Mouse (Mus musculus) cerebral cortex, adult 2 months (tissue): Measurements from ENCODE around the gene Trim67.

ENCODE experiments used
- WGBS: fragments of 180-500 bp; shearing (Covaris S2); methylation state at CpG from one replicate; pipeline ENCODE4 v1.1.7; 2018; 5-methylcytosine and 5-hydroxymethylcytosine counted together

Gene Trim67

DNA sequence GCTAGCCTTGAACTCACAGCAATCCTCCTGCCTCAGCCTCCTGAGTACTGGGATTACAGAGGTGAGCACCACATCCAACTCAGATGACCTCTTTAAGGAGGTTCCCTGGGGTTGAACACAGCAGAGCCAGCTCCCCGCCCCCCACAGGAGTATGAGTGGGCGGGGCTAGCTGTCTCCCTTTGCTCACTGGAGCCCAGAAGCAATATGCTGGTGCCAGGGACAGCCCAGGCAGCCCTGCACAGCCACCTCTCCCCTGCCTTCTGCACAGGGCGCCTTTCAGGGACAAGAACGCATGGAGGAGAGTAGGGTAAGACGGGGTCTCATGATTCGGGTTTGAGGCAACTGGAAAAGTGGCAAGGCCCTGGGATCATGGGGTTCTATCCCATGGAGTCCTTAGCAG is 38.6 kb downstream of the Trim67 start:
- WGBS: 80% methylated on average over 6 of the region's 6 CpGs

DNA sequence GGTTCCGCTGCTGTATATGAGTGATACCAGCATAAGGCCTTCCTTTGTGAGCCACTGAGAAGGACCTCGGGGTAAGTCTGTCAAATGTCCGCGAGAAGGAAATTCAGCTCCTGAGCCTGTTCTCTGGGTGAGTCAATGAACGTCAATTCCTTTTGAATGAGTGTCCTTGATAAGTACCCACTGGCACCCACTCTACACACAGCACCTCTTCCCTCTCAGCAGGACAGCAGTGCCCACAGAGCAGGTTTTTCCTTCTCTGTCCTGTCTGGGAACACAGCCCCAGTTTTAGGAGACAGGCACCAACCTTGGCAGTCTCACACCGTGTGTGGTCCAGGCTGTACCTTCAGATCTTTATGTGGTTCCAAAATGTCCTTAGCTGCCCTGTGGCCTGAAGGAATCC is 39.0 kb downstream of the Trim67 start:
- WGBS: 86% methylated on average over 6 of the region's 6 CpGs

DNA sequence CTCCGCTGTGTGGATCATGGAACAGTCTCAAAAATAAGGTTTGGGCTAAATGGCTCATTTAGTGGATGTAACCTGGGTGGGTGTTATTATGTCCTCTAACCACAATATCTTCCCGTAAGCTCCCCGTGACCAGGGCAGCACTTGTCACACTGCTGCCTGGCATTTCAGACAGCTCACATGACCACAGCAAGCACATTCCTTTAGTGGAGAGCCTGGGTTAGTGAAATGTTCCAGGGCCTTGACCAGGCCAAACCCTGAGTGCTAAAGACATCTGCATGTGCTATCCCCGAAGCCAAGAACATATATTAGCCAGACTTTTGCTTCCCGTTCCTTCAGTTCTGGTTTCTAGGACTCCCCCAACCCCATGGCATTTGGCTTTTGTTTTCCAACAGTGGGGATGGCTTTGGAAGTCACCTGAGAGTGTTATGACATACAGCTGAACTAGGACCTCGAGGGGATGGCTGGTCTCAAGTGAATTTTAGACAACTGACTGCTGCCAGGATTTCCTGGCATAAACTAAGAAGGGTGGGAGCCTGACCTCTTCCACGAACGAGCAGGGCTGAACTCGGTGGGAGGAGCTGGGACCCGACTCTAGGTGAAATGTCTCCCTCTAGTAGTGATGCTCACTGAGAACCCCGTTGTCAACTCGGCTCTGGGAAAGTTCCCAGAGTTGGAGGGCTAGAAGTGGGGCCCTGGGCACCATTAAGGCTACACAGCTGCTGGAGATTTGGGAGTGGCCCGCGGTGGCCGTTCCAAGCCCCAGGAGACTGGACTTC is 40.7 kb downstream of the Trim67 start:
- 46% methylated on average over 15 of the region's 15 CpGs for WGBS

DNA sequence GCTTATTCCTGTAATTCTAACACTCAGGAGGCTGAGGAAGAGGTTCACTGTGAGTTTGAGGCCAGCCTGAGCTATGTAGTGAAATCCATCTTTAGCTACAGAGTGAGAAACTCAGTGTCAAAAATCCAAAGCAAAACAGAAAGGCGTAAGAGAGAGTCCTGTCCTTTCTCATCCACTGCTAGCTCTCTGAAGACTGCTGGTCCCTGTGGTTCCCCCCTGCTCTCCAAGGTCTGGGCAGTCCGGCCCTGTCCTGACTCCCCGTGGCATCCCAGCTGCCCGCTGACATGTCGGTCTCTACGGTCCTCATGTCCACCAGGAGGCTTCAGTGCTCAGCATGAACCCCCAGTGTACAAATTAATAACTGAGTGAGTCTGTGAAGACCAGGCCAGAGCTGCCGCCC is 43.4 kb downstream of the Trim67 start:
- 83% methylated on average over 7 of the region's 7 CpGs for WGBS

DNA sequence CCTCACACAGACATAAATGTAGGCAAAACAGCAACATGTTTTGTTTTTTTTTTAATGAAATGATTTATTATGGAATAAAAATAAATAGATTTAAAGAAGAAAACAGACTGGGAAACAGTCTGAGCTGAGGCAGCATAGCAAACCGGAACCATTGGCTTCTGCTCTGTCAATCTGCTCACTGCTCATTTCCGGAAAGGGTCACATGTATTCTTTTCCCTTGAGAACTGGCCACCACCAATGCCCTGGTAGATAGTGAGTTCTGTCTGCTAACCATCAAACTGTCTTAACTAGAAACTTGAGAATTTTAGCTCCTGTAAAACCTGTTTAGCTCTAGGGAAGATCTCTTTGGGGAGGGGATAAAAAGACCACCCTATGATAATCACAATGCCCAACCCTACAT is 44.0 kb downstream of the Trim67 start:
- WGBS: 88% methylated on average over 2 of the region's 2 CpGs

DNA sequence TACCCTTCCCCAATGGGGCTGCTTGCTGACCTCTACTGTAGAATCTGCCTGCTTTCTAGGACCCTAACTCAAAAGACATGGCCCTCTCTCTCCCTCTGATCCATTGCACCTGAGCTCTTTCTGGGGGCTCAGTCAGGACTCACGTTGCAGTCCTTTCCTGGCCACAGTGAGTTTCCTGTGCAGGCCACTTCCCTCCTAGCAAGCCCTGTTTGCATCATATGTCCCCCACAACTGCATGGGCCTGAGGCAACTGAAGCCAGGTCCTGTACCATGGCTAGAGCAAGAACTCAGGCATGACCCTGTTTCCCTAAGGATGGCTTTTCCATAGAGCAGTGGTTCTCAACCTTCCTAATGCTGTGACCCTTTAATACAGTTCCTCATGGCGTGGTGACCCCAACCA is 45.1 kb downstream of the Trim67 start:
- 84% methylated on average over 2 of the region's 2 CpGs for WGBS

DNA sequence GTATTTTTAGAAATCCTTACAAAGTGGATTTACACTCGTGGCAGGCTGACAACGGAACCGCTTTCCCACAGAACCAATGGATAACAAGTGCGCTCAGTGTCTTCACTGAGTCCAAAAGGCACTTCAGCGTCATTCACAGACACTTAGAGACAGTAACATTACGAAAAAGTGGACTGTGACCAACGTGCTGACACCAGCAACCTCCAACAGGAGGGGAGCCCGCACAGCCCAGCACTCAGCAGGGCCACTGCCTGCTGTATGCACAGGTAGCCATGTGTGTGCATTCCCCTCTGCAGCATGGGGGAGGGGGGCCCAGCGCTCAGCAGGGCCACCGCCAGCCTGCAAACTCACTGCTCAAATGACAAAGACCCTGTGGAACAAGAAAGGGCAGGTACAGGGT is 46.5 kb downstream of the Trim67 start:
- WGBS: 82% methylated on average over 10 of the region's 10 CpGs

DNA sequence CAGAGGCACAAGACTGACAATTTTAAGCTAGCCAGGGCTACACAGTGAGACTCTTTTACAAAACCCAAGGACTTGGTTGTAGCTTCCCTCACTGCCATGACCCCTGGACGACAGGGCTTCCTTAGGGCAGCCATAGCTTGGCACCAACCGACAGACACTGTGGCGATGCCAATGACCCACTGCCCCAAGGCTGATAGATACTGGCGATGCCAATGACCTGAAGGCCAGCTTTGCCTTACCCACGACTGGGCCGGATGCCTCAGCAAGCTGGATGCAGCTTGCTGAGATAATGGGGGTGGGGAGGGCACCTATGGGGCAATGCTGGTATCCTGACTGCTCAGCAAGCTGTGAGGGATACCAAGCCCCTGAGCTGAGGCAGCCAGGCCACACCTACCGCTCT is 48.0 kb downstream of the Trim67 start:
- WGBS: 95% methylated on average over 7 of the region's 7 CpGs

- WGBS: 94% methylated on average over 10 of the region's 10 CpGs
Observed at GRCm38 (mm10) chr8:124841775-124842174, 48.9 kb downstream of the Trim67 start.

DNA sequence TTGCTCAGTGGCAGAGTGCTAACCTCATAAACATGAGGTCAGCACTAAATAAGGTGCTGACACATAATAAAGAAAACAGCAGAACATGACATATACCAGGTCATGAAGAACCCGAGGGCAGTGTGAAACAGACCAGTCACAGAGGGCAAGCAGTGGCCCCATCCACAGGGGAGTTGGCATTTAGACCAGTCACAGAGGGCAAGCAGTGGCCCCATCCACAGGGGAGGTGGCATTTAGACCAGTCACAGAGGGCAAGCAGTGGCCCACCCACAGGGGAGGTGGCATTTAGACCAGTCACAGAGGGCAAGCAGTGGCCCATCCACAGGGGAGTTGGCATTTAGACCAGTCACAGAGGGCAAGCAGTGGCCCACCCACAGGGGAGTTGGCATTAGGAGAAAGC is 50.0 kb downstream of the Trim67 start:
- 77% methylated on average over 1 of the region's 1 CpGs for WGBS

- WGBS: 77% methylated on average over 3 of the region's 3 CpGs
Observed at GRCm38 (mm10) chr8:124845131-124845530, 52.2 kb downstream of the Trim67 start.

GRCm38 (mm10) chr8:124845573-124845972 is 52.7 kb downstream of the Trim67 start:
- WGBS: 91% methylated on average over 5 of the region's 5 CpGs

DNA sequence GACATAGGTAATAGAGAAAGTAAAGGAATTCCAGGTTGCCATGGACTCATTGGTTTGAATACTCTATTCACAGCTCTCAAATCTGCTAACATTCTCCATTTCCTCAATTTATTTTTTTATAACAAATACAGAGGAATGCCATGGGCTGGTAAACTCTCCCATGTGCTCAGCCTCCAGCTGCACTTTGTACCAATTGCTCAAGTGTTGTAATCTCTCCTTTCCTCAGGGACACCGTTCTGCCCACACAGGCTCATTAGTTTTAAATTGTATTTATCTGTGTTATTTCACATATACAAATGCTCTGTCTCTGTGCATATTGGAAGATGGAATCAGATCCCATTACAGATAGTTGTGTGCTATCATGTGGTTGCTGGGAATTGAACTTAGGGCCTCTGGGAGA is 60.6 kb downstream of the Trim67 start:
- WGBS: 95% methylated on average over 1 of the region's 1 CpGs

DNA sequence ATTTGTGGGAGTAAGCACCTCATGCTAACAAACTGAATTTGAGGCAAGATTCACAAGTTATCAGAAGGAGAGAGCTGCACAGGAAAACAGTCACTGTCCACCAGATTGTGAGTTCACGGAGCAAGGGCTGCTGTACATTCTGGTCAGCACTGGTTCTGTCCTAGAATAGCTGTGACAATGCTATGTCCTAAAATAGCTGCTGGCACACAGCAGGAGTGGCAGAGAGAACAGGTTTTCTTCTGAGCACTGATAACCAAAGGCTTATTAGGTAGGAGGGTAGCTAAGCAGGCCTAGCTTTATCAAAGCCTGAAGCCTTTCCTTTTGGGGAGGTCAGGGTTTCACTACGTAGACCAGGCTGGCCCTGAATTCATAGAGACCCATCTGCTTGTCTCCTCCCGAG is 67.3 kb downstream of the Trim67 start:
- 73% methylated on average over 3 of the region's 3 CpGs for WGBS

GRCm38 (mm10) chr8:124862321-124863162 is 69.7 kb downstream of the Trim67 start, which contains the start of the genes Gnpat and 2810004N23Rik:
Gnpat (plus strand) TSS chr8:124863033.
2810004N23Rik (minus strand) TSS chr8:124863120.
- under 1% methylated on average over 55 of the region's 55 CpGs for WGBS

DNA sequence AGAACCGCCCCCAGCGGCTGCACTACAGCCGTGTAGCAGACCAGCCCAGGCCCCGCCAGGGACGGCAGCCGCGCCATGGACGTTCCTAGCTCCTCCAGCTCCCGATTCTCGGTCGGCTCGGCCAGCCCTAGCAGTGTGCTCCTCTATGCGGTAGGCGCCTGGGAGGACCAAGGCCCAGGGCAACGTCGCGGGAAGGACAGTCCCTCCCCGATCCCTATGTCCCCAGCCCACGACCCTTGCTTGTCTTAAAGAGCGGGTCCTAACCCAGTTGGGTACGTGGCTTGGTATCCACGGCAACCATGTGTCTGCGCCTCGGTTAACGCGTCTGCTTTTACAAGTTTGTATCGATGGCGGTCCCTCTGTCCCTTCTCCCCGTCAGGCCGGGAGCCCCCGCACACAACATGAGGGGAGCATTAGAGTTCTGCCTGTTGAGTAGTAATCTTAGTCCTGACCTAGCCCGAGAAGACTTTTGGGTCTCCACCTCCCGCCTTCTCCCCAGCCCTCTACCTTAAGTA is 70.3 kb downstream of the Trim67 start:
- under 1% methylated on average over 33 of the region's 33 CpGs for WGBS

- WGBS: 11% methylated on average over 8 of the region's 8 CpGs
Observed at GRCm38 (mm10) chr8:124863729-124864128, 70.8 kb downstream of the Trim67 start.

DNA sequence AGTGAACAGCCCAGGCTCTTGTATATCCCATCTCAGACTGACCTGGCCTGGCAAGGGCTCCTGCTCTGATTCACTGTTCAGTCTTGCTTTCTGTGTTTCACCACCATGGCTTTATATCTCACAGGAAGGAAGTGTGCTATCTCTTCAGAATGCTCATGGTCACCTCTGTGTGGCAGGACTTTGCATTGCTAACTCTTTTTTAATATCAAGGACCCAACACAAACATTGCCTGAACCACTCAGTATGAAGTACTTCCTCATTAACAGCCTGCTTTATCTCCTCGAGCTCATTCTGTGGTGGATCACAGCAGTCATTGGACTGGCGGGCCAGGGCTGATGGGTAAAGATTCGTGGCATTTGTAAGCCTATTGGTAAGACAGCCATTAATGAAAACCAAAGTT is 73.8 kb downstream of the Trim67 start:
- 83% methylated on average over 3 of the region's 3 CpGs for WGBS

DNA sequence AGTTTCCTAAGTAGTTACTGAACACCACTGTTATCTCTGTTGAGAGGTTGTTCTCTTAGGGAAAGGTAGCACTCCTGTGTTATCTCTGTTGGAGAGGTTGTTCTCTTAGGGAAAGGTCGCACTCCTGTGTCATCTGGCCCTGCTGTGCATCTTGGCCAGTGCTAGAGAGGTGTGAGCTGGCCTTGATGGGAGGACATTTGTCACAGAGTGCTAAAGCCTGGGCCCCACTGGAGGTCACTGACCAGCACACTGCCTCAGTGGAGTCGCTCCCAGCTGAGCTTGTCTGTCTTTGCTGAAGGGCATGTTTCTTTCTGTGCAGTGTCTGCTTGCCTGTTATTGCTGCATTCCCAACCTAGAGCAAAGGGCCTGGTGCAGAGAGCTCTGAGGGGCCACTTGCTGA is 74.2 kb downstream of the Trim67 start:
- 94% methylated on average over 2 of the region's 2 CpGs for WGBS

GRCm38 (mm10) chr8:124869708-124870107 is 76.8 kb downstream of the Trim67 start:
- 89% methylated on average over 6 of the region's 6 CpGs for WGBS

DNA sequence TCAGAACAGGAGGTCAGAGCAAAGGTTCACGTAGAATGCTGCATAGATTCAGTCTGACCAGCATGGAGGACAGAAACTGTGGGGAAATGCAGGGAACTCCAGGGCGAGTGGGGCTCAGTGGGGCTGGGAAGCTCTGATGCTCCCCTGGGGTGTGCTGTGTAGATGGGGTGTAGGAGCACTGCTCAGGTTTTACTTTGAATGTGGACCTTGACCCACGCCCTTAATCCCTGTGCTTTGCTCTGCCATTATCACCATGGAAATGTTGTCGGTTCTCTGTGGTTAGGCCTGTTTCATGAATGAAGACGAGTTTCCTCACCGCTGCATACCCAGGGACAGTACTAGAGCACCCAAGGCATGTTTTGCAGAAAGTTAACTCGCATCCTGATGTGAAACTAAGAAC is 78.6 kb downstream of the Trim67 start:
- WGBS: 95% methylated on average over 7 of the region's 7 CpGs

DNA sequence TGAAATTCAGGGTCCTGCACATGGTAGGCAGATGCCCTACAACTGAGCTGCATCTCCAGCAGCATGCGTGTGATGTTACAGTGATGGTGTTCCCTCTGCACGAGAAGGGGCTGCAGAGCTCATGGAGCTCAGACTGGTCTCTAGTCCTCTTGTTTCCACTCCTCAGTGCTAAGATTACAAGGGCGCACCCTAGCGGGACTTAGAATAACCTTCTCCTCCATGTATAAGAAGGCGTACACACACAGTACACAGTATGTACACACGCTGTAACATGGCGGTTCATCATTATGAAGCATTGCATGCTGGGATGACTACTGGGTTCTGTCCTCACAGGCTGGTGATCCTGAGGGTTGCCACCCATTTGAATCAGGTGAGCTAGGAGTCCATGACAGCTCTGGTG is 79.2 kb downstream of the Trim67 start:
- 95% methylated on average over 7 of the region's 7 CpGs for WGBS

- 91% methylated on average over 5 of the region's 5 CpGs for WGBS
Observed at GRCm38 (mm10) chr8:124872690-124873089, 79.8 kb downstream of the Trim67 start.
